Mouse (Mus musculus): Measurements from ENCODE around the gene Pafah1b3. TPM values are rescaled to one million over a fixed set of nuclear protein-coding genes. Genes with fewer than 3 reads are reported as not detected.

Gene Pafah1b3
- polyA plus RNA-seq, 1 experiment from 2014 or later, result 173 TPM

GRCm38 (mm10) chr7:25285511-25286238, 12.1 kb downstream of the Pafah1b3 start:
- Histone ChIP-seq H3K9ac (no peak overlapping the region), H3K9me3 (no peaks in the 10 kb centered on the region), H3K4me1 (replicated peaks) (peaks cover 36% of the 10 kb centered on the region), H3K4me3 (replicated peaks) (no peak overlapping the region), H3K4me2 (replicated peaks) (no peak overlapping the region), H3K27me3 (replicated peaks) (no peaks in the 10 kb centered on the region), H3K27ac (no peak overlapping the region), H3K36me3 (peaks cover 55% of the 10 kb centered on the region)
- ATAC-seq, result no peak
- 92% methylated on average over 20 of the region's 20 CpGs for WGBS

- Histone ChIP-seq H3K4me1 (replicated peaks) (peaks cover 43% of the 10 kb centered on the region), H3K4me2 (replicated peaks) (peak overlapping the region; percentile 92; the same call in 1 of the 2 replicates), H3K27me3 (replicated peaks) (no peaks in the 10 kb centered on the region), H3K9ac (no peak overlapping the region; the same call in 1 of the 2 replicates), H3K9me3 (no peaks in the 10 kb centered on the region), H3K27ac (no peak overlapping the region), H3K4me3 (replicated peaks) (no peak overlapping the region), H3K36me3 (peaks cover 48% of the 10 kb centered on the region)
- 63% methylated on average over 5 of the region's 5 CpGs for WGBS
- no peak for ATAC-seq
Measured at GRCm38 (mm10) chr7:25284766-25285165, 13.0 kb downstream of the Pafah1b3 start.

- ATAC-seq, result no peak
- H3K9me3 ChIP-seq, result no peaks in the 10 kb centered on the region
- H3K36me3 ChIP-seq, result peaks cover 42% of the 10 kb centered on the region
- H3K27me3 ChIP-seq (replicated peaks), result no peaks in the 10 kb centered on the region
- H3K4me3 ChIP-seq (replicated peaks), result peak overlapping the region; percentile 76
- WGBS, result 51% methylated on average over 2 of the region's 2 CpGs
- peak overlapping the region; percentile 98 for H3K27ac ChIP-seq
- H3K9ac ChIP-seq, result peak overlapping the region; percentile 76
- peaks cover 46% of the 10 kb centered on the region for H3K4me1 ChIP-seq (replicated peaks)
- peak overlapping the region; percentile 92 for H3K4me2 ChIP-seq (replicated peaks)
Measured at GRCm38 (mm10) chr7:25284171-25284570, 13.6 kb downstream of the Pafah1b3 start.

- Histone ChIP-seq H3K27me3 (replicated peaks) (no peaks in the 10 kb centered on the region), H3K36me3 (peaks cover 37% of the 10 kb centered on the region), H3K4me1 (replicated peaks) (peaks cover 46% of the 10 kb centered on the region), H3K9me3 (no peaks in the 10 kb centered on the region), H3K27ac (peak overlapping the region; percentile 98), H3K4me2 (replicated peaks) (peak overlapping the region; percentile 92), H3K9ac (peak overlapping the region; percentile 76), H3K4me3 (replicated peaks) (peak overlapping the region; percentile 76)
- 8% methylated on average over 5 of the region's 5 CpGs for WGBS
- no peak for ATAC-seq
Measured at GRCm38 (mm10) chr7:25283637-25284036, 14.1 kb downstream of the Pafah1b3 start.

GRCm38 (mm10) chr7:25282731-25283211, 15.0 kb downstream of the Pafah1b3 start:
- peak overlapping the region; percentile 98 for H3K27ac ChIP-seq
- peaks cover 48% of the 10 kb centered on the region for H3K4me1 ChIP-seq (replicated peaks)
- no peak for ATAC-seq
- peak overlapping the region; percentile 76 for H3K4me3 ChIP-seq (replicated peaks)
- H3K27me3 ChIP-seq (replicated peaks), result no peaks in the 10 kb centered on the region
- peak overlapping the region; percentile 92 for H3K4me2 ChIP-seq (replicated peaks)
- under 1% methylated on average over 28 of the region's 36 CpGs for WGBS
- no peaks in the 10 kb centered on the region for H3K9me3 ChIP-seq
- peaks cover 28% of the 10 kb centered on the region for H3K36me3 ChIP-seq
- peak overlapping the region; percentile 76 for H3K9ac ChIP-seq

GRCm38 (mm10) chr7:25281734-25282601, 15.8 kb downstream of the Pafah1b3 start:
- peaks cover 53% of the 10 kb centered on the region for H3K4me1 ChIP-seq (replicated peaks)

GRCm38 (mm10) chr7:25281166-25281733, 16.5 kb downstream of the Pafah1b3 start:
- ATAC-seq, result peak; percentile 15

More at GRCm38 (mm10) chr7:25281734-25282601, 15.8 kb downstream of the Pafah1b3 start:
- under 1% methylated on average over 59 of the region's 108 CpGs for WGBS
- Histone ChIP-seq H3K27me3 (replicated peaks) (no peaks in the 10 kb centered on the region), H3K9me3 (no peaks in the 10 kb centered on the region), H3K9ac (peak overlapping the region; percentile 76), H3K36me3 (peaks cover 20% of the 10 kb centered on the region), H3K4me3 (replicated peaks) (peak overlapping the region; percentile 76), H3K4me2 (replicated peaks) (peak overlapping the region; percentile 92), H3K27ac (peak overlapping the region; percentile 98)
- peak; percentile 84 for ATAC-seq

GRCm38 (mm10) chr7:25279861-25280791, 17.7 kb downstream of the Pafah1b3 start:
- H3K4me3 ChIP-seq (replicated peaks), result peak overlapping the region; percentile 76
- H3K27ac ChIP-seq, result peak overlapping the region; percentile 98
- no peaks in the 10 kb centered on the region for H3K27me3 ChIP-seq (replicated peaks)
- peak overlapping the region; percentile 92 for H3K4me2 ChIP-seq (replicated peaks)
- no peaks in the 10 kb centered on the region for H3K9me3 ChIP-seq
- WGBS, result 2% methylated on average over 6 of the region's 6 CpGs
- H3K9ac ChIP-seq, result peak overlapping the region; percentile 68
- peaks cover 3% of the 10 kb centered on the region; the same call in 1 of the 2 replicates for H3K36me3 ChIP-seq
- peak; percentile 13 for ATAC-seq
- peaks cover 64% of the 10 kb centered on the region for H3K4me1 ChIP-seq (replicated peaks)

More at GRCm38 (mm10) chr7:25281166-25281733, 16.5 kb downstream of the Pafah1b3 start:
- Histone ChIP-seq H3K4me2 (replicated peaks) (peak overlapping the region; percentile 92), H3K27me3 (replicated peaks) (no peaks in the 10 kb centered on the region), H3K36me3 (peaks cover 13% of the 10 kb centered on the region), H3K4me3 (replicated peaks) (peak overlapping the region; percentile 76), H3K9ac (peak overlapping the region; percentile 42), H3K4me1 (replicated peaks) (peaks cover 53% of the 10 kb centered on the region), H3K27ac (peak overlapping the region; percentile 98), H3K9me3 (no peaks in the 10 kb centered on the region)
- 15% methylated on average over 12 of the region's 12 CpGs for WGBS

GRCm38 (mm10) chr7:25279076-25279860, 18.5 kb downstream of the Pafah1b3 start:
- Histone ChIP-seq H3K27ac (peak overlapping the region; percentile 98), H3K4me2 (replicated peaks) (peak overlapping the region; percentile 92), H3K27me3 (replicated peaks) (no peaks in the 10 kb centered on the region), H3K9ac (peak overlapping the region; percentile 68), H3K4me1 (replicated peaks) (peaks cover 64% of the 10 kb centered on the region), H3K9me3 (no peaks in the 10 kb centered on the region), H3K4me3 (replicated peaks) (peak overlapping the region; percentile 76), H3K36me3 (no peaks in the 10 kb centered on the region)
- peak; percentile 50 for ATAC-seq
- 0% methylated on average over 40 of the region's 49 CpGs for WGBS

GRCm38 (mm10) chr7:25278341-25279075, 19.3 kb downstream of the Pafah1b3 start:
- H3K9ac ChIP-seq, result peak overlapping the region; percentile 68
- no peaks in the 10 kb centered on the region for H3K27me3 ChIP-seq (replicated peaks)
- H3K4me1 ChIP-seq (replicated peaks), result peaks cover 64% of the 10 kb centered on the region
- H3K4me2 ChIP-seq (replicated peaks), result peak overlapping the region; percentile 92
- H3K9me3 ChIP-seq, result no peaks in the 10 kb centered on the region
- under 1% methylated on average over 52 of the region's 60 CpGs for WGBS
- H3K36me3 ChIP-seq, result peaks cover 2% of the 10 kb centered on the region; the same call in 1 of the 2 replicates
- ATAC-seq, result peak; percentile 70
- peak overlapping the region; percentile 98 for H3K27ac ChIP-seq
- H3K4me3 ChIP-seq (replicated peaks), result peak overlapping the region; percentile 76

All from intestine, embryonic 15.5 days (tissue).